Mouse (Mus musculus): Measurements from ENCODE around the gene Tbx10. TPM values are rescaled to one million over a fixed set of nuclear protein-coding genes. Genes with fewer than 3 reads are reported as not detected.

Tbx10 gene
- polyA plus RNA-seq, 1 experiment from 2014 or later: 0.32 TPM

GRCm38 (mm10) chr19:4012432-4013022, 20.0 kb downstream of the Tbx10 start, which contains the start of gene Ndufv1:
Ndufv1 (minus strand) TSS chr19:4012806.
- Histone ChIP-seq H3K9ac (peak within 1 kb of the TSS; percentile 88), H3K4me3 (peak within 1 kb of the TSS; percentile 80), H3K4me2 (peak within 1 kb of the TSS; percentile 75), H3K27me3 (no peaks in the 10 kb centered on the region), H3K9me3 (no peaks in the 10 kb centered on the region), H3K27ac (peak within 1 kb of the TSS; percentile 79), H3K36me3 (peaks cover 33% of the 10 kb centered on the region), H3K4me1 (replicated peaks) (peaks cover 14% of the 10 kb centered on the region)
- WGBS: under 1% methylated on average over 45 of the region's 45 CpGs
- ATAC-seq (ENCODE audit: low FRiP score): peak; percentile 100

- H3K36me3 ChIP-seq: peaks cover 28% of the 10 kb centered on the region
- H3K27me3 ChIP-seq: no peaks in the 10 kb centered on the region
- ATAC-seq (ENCODE audit: low FRiP score): no peak; the same call in 1 of the 2 replicates
- peak overlapping the region; percentile 80 for H3K4me3 ChIP-seq
- no peaks in the 10 kb centered on the region for H3K9me3 ChIP-seq
- 24% methylated on average over 9 of the region's 9 CpGs for WGBS
- H3K4me2 ChIP-seq: peak overlapping the region; percentile 41
- H3K27ac ChIP-seq: no peak overlapping the region
- H3K9ac ChIP-seq: no peak overlapping the region
- H3K4me1 ChIP-seq (replicated peaks): peaks cover 14% of the 10 kb centered on the region
These were observed 20.5 kb downstream of the Tbx10 start for GRCm38 (mm10) chr19:4013066-4013465.

- Histone ChIP-seq H3K9ac (no peak overlapping the region), H3K4me2 (no peak overlapping the region), H3K36me3 (peaks cover 10% of the 10 kb centered on the region), H3K27ac (no peak overlapping the region), H3K27me3 (peaks cover 4% of the 10 kb centered on the region; the same call in 1 of the 2 replicates), H3K9me3 (no peaks in the 10 kb centered on the region), H3K4me3 (no peak overlapping the region), H3K4me1 (replicated peaks) (peaks cover 18% of the 10 kb centered on the region)
- ATAC-seq (ENCODE audit: low FRiP score): no peak
These were observed 22.2 kb downstream of the Tbx10 start for GRCm38 (mm10) chr19:4014802-4015201.

DNA sequence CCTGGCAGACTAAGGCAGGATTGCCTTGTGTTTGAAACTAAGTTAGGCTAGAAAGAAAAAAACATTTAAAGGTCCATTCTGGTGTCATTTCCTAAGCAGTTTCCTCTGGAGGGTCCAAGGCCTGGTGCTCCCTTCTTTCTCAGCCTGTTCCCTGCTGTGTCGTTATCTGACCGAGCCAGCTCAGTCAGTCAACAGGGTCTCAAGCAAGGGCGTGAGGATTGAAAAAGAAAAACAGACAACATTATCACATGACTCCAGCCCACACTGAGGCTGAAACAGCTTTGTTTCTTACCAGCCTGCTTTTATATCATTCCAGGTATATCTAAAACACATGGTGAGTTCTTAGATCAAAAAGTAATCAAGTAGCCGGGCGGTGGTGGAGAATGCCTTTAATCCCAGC, 23.1 kb downstream of the Tbx10 start:
- Histone ChIP-seq H3K27me3 (peaks cover 4% of the 10 kb centered on the region; the same call in 1 of the 2 replicates), H3K9ac (no peak overlapping the region), H3K9me3 (no peaks in the 10 kb centered on the region), H3K4me2 (no peak overlapping the region), H3K4me3 (no peak overlapping the region), H3K36me3 (peaks cover 3% of the 10 kb centered on the region; the same call in 1 of the 2 replicates), H3K27ac (no peak overlapping the region), H3K4me1 (replicated peaks) (peaks cover 18% of the 10 kb centered on the region)
- ATAC-seq (ENCODE audit: low FRiP score): no peak
- 68% methylated on average over 5 of the region's 5 CpGs for WGBS

DNA sequence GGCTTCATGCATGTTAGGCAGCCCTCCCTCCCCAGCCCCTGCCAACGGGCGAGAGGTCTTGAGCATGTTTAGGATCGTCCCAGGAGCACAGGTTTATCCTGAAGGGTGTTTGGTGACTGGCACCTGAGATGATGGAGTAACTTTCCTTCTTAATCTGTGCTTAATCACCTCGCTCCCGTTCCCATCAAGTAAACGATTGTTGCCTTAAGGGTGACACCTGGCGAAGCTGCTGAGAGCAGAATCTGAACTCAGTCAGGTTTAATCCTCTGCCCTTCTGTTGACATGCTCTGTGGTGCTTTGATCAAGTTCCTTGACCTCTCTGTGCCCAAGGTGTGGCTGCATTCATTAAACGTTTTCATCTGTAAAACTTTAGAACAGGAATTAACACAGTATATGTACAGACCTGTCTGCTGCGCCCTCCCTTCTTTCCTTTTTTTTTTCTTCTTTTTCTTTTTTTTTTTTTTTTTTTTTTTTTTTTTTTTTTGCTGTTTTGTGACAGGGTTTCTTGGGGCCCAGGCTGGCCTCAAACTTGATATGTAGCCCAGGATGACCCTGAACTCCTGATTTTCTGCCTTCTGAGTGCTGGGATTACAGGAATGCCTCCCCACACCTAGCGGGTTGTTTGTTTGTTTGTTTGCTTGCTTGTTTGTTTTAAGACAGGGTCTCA, 25.5 kb downstream of the Tbx10 start:
- peaks cover 4% of the 10 kb centered on the region; the same call in 1 of the 2 replicates for H3K27me3 ChIP-seq
- no peaks in the 10 kb centered on the region for H3K36me3 ChIP-seq
- H3K9me3 ChIP-seq: no peaks in the 10 kb centered on the region
- no peak for ATAC-seq (ENCODE audit: low FRiP score)
- H3K4me2 ChIP-seq: no peak overlapping the region
- H3K4me3 ChIP-seq: no peak overlapping the region
- H3K4me1 ChIP-seq (replicated peaks): 0 out of 2 replicates have a peak, but pooled peaks cover 4% of the 10 kb centered on the region
- 74% methylated on average over 10 of the region's 10 CpGs for WGBS
- H3K9ac ChIP-seq: no peak overlapping the region
- H3K27ac ChIP-seq: no peak overlapping the region

GRCm38 (mm10) chr19:4018743-4019583, 26.4 kb downstream of the Tbx10 start:
- Histone ChIP-seq H3K27me3 (peaks cover 4% of the 10 kb centered on the region; the same call in 1 of the 2 replicates), H3K36me3 (no peaks in the 10 kb centered on the region), H3K27ac (no peak overlapping the region), H3K9ac (no peak overlapping the region), H3K4me3 (no peak overlapping the region), H3K9me3 (no peaks in the 10 kb centered on the region), H3K4me2 (no peak overlapping the region), H3K4me1 (replicated peaks) (0 out of 2 replicates have a peak, but pooled peaks cover 4% of the 10 kb centered on the region)
- peak; percentile 87; the same call in 1 of the 2 replicates for ATAC-seq (ENCODE audit: low FRiP score)
- WGBS: 29% methylated on average over 18 of the region's 18 CpGs

GRCm38 (mm10) chr19:4023185-4023584, 30.6 kb downstream of the Tbx10 start:
- Histone ChIP-seq H3K4me1 (replicated peaks) (0 out of 2 replicates have a peak, but pooled peaks cover 4% of the 10 kb centered on the region), H3K9ac (no peak overlapping the region), H3K9me3 (no peaks in the 10 kb centered on the region), H3K27me3 (peaks cover 4% of the 10 kb centered on the region; the same call in 1 of the 2 replicates), H3K4me3 (no peak overlapping the region), H3K4me2 (no peak overlapping the region), H3K36me3 (no peaks in the 10 kb centered on the region), H3K27ac (no peak overlapping the region)
- ATAC-seq (ENCODE audit: low FRiP score): no peak
- WGBS: 83% methylated on average over 7 of the region's 7 CpGs

DNA sequence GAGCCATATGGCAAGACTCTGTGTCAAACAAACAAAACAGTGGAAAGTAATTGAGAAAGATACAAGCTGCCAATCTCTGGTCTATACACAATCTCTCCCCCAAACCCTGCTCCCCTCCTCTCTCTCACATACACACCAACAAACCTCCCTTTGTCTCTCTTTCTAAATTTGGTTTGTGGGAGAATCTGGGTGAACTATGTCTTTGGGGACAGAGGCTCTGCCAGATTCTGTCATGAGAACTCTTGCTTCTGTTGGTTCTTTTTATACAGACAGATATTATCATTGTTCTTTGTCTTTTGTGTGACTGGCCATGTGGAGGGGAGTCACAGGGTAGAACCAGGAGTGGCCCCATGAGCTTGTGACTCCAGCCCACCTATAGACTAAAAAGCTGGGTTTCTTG, 35.0 kb downstream of the Tbx10 start:
- Histone ChIP-seq H3K36me3 (no peaks in the 10 kb centered on the region), H3K4me3 (no peak overlapping the region), H3K4me1 (replicated peaks) (no peaks in the 10 kb centered on the region), H3K9ac (no peak overlapping the region), H3K9me3 (no peaks in the 10 kb centered on the region), H3K27me3 (no peaks in the 10 kb centered on the region), H3K4me2 (no peak overlapping the region), H3K27ac (no peak overlapping the region)
- no peak for ATAC-seq (ENCODE audit: low FRiP score)

- H3K9ac ChIP-seq: no peak overlapping the region
- WGBS: 65% methylated on average over 7 of the region's 7 CpGs
- no peaks in the 10 kb centered on the region for H3K9me3 ChIP-seq
- no peak overlapping the region for H3K27ac ChIP-seq
- no peaks in the 10 kb centered on the region for H3K27me3 ChIP-seq
- peaks cover 15% of the 10 kb centered on the region for H3K4me1 ChIP-seq (replicated peaks)
- no peaks in the 10 kb centered on the region for H3K36me3 ChIP-seq
- no peak overlapping the region for H3K4me2 ChIP-seq
- ATAC-seq (ENCODE audit: low FRiP score): no peak
- no peak overlapping the region for H3K4me3 ChIP-seq
These were observed 40.1 kb downstream of the Tbx10 start for GRCm38 (mm10) chr19:4032668-4033067.

DNA sequence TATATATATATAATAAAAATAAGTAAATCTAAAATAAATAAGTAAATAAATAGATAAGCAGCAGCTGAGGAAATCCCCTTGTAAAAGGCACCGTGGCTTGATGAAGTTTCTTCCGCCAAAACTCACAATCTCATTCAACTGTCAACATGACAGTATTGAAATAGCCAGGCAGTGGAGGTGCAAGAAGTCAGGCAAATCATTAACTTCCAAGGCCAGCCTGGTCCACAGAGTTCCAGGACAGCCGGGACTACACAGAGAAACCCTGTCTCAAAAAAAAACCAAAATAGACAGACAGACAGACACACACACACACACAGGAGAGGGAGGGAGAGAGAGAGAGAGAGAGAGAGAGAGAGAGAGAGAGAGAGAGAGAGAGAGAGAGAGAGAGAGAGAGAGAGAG, 40.7 kb downstream of the Tbx10 start:
- Histone ChIP-seq H3K4me2 (no peak overlapping the region), H3K27ac (no peak overlapping the region), H3K27me3 (no peaks in the 10 kb centered on the region), H3K4me1 (replicated peaks) (peaks cover 20% of the 10 kb centered on the region), H3K4me3 (no peak overlapping the region), H3K36me3 (no peaks in the 10 kb centered on the region), H3K9me3 (no peaks in the 10 kb centered on the region), H3K9ac (no peak overlapping the region)
- WGBS: 73% methylated on average over 3 of the region's 3 CpGs
- ATAC-seq (ENCODE audit: low FRiP score): no peak

DNA sequence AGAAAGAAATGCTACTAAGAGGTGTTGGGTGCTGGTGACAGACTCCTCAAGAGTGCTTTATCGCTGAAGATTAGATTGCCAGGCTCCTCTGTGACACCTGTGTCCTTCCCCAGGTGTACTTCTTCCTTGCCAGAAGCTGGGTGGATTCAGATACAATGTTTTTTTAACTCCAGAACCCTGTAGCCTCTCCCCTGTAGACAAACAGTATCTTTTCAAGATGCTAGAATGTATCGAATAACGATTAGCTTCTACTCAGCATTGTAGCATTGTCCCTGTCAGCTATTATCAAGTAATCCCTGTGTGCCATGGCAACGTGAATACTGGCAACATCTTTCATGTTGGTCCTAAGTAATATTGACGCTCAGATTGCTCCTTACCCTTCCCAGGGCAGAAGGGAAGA, 41.2 kb downstream of the Tbx10 start:
- Histone ChIP-seq H3K9me3 (no peaks in the 10 kb centered on the region), H3K27ac (no peak overlapping the region), H3K4me2 (no peak overlapping the region), H3K4me1 (replicated peaks) (peaks cover 21% of the 10 kb centered on the region), H3K9ac (0 out of 2 replicates have a peak overlapping the region, but pooled peaks have one; percentile 19), H3K4me3 (no peak overlapping the region), H3K27me3 (no peaks in the 10 kb centered on the region), H3K36me3 (no peaks in the 10 kb centered on the region)
- WGBS: 63% methylated on average over 5 of the region's 5 CpGs
- ATAC-seq (ENCODE audit: low FRiP score): no peak

- H3K9ac ChIP-seq: no peak overlapping the region
- no peak for ATAC-seq (ENCODE audit: low FRiP score)
These were observed 43.9 kb downstream of the Tbx10 start for GRCm38 (mm10) chr19:4036327-4037045.

More at GRCm38 (mm10) chr19:4036327-4037045, 43.9 kb downstream of the Tbx10 start:
- H3K4me1 ChIP-seq (replicated peaks): peaks cover 21% of the 10 kb centered on the region
- peak overlapping the region; percentile 34; the same call in 1 of the 2 replicates for H3K4me2 ChIP-seq
- no peak overlapping the region for H3K4me3 ChIP-seq
- H3K27ac ChIP-seq: no peak overlapping the region
- H3K27me3 ChIP-seq: no peaks in the 10 kb centered on the region
- 68% methylated on average over 12 of the region's 12 CpGs for WGBS
- no peaks in the 10 kb centered on the region for H3K36me3 ChIP-seq
- no peaks in the 10 kb centered on the region for H3K9me3 ChIP-seq

Measured in hindbrain, embryonic 13.5 days (tissue).